Mouse (Mus musculus): ENCODE data around the gene Rnf5. TPM values are rescaled to one million over a fixed set of nuclear protein-coding genes. Genes with fewer than 3 reads are reported as not detected.

Rnf5 gene
- total RNA-seq, 2 experiments from 2014 or later = 70.7 to 71.5 TPM

DNA sequence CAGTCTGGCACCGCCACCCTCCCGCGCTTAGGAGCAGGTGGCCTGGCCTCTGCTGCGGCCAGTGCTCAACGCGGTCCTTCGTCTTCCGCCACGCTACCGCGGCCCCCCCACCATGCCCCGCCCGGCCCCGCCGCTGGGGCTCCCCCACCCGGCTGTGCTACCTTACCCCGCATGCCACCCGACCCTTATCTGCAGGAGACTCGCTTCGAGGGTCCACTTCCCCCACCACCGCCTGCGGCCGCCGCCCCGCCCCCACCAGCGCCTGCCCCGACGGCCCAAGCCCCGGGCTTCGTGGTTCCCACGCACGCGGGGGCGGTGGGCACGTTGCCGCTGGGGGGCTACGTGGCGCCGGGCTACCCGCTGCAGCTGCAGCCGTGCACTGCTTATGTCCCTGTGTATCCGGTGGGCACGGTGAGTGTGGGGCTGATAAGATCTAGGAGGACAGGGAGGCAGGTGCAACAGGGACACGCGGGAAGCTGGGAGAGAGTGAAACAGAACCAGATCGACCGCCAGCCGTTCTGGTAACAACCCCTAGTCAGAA, 27.3 kb upstream of the Rnf5 start:
- intact Hi-C loops (cut with DNase I) = no loop called here
- peak in 1 of 2 experiments; percentile 65 for DNase-seq (ENCODE audit: extremely low spot score in 1 of 2, low spot score in 2 of 2)

DNA sequence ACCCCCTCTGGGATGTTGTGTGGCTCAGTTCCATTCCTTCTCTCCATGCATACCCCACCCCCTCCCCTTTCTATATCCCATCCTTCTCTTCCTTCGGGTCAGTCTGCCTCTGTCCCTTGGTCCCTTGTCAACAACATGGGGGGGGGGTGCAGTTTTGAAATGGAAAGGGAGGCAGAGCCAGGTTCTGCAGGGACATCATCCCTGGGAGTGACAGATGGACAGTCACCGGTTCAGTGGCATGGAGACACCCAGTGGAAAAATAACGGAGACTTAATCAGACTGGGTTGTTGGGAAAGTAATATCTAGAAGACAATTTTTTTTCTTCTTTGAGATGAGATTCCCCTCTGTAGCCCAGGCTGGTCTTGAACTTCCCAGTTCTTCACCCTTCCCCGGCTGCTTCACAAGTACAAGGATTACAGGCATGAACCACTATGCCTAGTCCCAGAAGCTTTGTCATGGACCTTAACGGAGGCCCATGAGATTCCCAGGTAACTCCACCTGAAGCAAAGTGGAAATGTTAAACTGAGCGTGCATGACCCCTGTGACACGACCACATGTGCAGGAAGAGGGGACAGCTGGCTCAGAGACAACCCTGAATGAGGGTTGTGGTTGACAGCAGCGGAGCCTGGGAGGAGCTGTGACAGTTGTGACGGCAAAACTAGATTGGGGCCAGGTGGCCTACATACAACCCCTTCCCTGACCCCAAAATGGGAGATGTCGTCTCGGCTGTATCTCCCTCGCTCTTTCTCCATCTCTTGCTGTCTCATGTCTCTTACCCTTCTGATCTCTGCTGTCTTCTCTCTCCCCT, 26.5 kb upstream of the Rnf5 start:
- TF ChIP-seq CTCF (IDR thresholded peaks at IDR 0.05) = no peak
- intact Hi-C loops (cut with DNase I) = loop anchor here (10.0 kb wide), 1 partner anchor 615 kb away; the partner anchor contains the start of gene Ddx39b
- DNase-seq (ENCODE audit: extremely low spot score in 1 of 2, low spot score in 2 of 2) = no peak
- peak overlapping the region; percentile 68 for H3K4me3 ChIP-seq
- peak overlapping the region; percentile 97 for H3K27ac ChIP-seq

More for the DNA sequence above, 27.3 kb upstream of the Rnf5 start:
- peak overlapping the region; percentile 68 for H3K4me3 ChIP-seq
- no peak for TF ChIP-seq CTCF (IDR thresholded peaks at IDR 0.05)
- peak overlapping the region; percentile 97 for H3K27ac ChIP-seq

DNA sequence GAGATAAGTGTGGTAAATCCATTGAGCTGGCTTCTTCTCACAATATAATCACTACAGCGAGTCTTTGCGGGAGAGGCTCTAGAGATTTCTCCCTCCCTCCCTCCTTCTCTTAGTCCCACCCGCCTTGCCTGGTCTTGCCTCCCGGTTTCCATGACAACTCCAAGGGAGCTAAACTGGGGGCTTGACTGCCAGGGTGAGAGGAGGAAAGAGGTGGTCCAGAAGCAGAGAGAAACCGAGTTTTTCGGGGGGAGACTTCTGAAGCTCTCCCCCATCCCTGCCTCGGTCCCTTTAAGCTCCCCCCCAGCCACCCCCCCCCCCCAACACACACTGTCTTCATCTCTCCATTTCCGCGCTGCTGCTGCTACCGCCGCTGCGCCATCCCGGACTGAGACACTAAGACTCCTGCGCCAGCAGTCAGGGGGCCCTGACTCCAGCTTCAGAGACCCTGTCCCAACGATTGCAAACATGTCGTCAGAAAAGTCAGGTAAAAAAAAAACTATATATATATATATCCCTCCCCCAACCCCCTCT, 25.8 kb upstream of the Rnf5 start, which contains the start of gene Prrt1:
Prrt1 (plus strand) TSS at position 313 of the 531 bp plus-strand sequence.
- H3K4me3 ChIP-seq = peak within 1 kb of the TSS; percentile 68
- TF ChIP-seq CTCF (IDR thresholded peaks at IDR 0.05) = no peak
- peak; percentile 60 to 67 for DNase-seq (ENCODE audit: extremely low spot score in 1 of 2, low spot score in 2 of 2)
- intact Hi-C loops (cut with DNase I) = loop anchor here (10.0 kb wide), 1 partner anchor 616 kb away; the partner anchor contains the start of gene Ddx39b
- H3K27ac ChIP-seq = peak within 1 kb of the TSS; percentile 97

DNA sequence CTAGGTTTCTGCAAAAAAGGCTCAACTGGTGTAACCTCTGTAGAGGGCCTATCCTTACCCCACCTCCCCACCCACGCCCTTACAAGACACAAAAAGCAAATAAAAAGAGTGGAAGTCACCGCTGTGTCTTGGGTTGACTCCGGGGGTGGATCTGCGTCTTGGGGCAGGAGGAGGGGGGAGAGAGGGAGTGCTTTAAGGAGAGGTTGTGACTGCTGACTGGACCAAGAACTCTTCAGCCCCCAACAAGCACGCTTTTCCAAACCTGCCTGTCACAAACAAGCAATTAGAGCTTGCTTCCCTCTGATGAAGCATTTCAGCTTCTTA, 25.1 kb upstream of the Rnf5 start:
- H3K27ac ChIP-seq = peak overlapping the region; percentile 97
- DNase-seq (ENCODE audit: extremely low spot score in 1 of 2, low spot score in 2 of 2) = no peak
- intact Hi-C loops (cut with DNase I) = loop anchor here (10.0 kb wide), 1 partner anchor 616 kb away; the partner anchor contains the start of gene Ddx39b
- H3K4me3 ChIP-seq = peak overlapping the region; percentile 68
- TF ChIP-seq CTCF (IDR thresholded peaks at IDR 0.05) = no peak

DNA sequence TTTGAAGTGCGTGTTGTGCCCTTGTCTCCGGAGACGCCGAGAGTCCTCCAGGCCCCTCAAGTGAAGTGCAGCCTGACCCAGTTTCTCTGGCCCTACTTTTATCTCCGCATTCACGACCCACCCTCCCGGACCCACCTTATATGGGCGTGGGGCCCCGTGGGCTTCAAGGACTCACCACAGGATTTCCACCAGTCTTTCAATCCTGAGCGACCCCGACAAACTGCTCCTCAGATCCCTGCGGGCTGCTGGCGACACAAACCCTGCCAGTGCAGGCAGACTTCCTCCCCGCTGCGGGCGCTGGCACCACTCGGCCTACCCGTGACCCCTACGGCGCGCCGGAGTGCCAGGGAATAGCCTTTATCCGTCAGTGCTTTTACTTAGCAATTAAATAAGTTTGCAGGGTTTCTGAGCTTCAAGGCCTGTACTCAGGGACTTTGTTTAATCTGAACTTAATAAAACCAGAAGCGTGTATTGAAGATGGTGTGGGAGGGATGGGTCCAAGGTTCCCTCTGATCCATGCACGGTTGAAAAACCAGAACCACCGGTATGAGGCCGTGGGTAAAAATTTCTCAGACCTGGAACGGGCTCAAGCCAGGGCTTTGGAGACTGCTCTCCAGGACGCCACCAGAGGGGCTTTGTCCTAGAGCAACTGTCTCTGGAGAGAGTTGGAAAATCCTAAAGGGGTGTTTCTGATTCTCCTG, 24.6 kb upstream of the Rnf5 start, which contains the start of gene Ppt2:
Ppt2 (minus strand) TSS at position 568 of the 701 bp plus-strand sequence.
- intact Hi-C loops (cut with DNase I) = loop anchor here (1.0 to 10.0 kb wide), 2 partner anchors 16 to 617 kb away; partner anchors contain the start of genes Ddx39b and Fkbpl
- Histone ChIP-seq H3K4me3 (peak within 1 kb of the TSS; percentile 68), H3K27ac (peak within 1 kb of the TSS; percentile 97)
- peak; percentile 53 for DNase-seq (ENCODE audit: extremely low spot score in 1 of 2, low spot score in 2 of 2)
- TF ChIP-seq CTCF (IDR thresholded peaks at IDR 0.05) = no peak

DNA sequence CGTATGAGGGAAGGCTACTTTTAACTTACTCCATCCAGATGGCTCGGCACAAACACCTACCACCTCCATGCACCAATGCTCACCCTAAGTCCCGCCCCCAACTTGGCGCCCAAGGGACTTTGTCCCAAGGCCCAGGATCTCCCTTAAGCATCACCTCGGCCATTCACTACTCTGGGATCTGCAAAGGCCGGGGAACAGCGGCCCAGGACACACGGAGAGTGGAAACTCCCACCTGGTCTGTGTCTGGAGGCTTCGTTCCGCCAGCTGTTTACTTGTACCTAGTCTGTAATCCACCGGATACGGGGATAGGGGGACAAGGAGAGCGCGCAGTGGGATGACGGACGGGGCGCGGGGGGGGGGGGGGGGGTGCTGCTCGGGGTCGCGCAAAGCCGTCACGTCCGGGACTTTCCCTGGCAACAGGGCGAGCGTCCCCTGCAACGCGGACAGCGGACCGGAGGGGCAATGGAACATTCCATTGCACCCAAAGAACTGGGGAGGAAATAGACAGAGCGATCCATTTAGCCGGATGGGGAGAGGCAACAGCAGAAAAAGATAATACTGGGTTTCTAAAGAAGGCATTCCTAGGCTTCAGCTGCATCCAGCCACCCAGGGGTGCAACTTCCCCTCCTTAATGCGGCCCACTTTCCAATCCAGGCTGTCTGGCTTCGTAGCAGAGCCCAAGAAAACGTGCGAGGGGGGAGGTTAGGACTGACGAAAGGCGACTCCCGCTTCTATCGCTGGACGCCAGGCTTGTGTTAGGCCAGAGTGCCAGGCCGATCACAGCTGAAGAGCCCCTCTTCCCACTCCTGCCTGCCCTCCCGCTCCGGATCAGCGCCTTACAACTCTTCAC, 23.8 kb upstream of the Rnf5 start:
- Histone ChIP-seq H3K4me3 (peak overlapping the region; percentile 68), H3K27ac (peak overlapping the region; percentile 97)
- intact Hi-C loops (cut with DNase I) = loop anchor here (1.0 to 10.0 kb wide), 2 partner anchors 17 to 617 kb away; partner anchors contain the start of genes Ddx39b and Fkbpl
- TF ChIP-seq CTCF (IDR thresholded peaks at IDR 0.05) = no peak
- DNase-seq (ENCODE audit: extremely low spot score in 1 of 2, low spot score in 2 of 2) = peak; percentile 83 to 87

DNA sequence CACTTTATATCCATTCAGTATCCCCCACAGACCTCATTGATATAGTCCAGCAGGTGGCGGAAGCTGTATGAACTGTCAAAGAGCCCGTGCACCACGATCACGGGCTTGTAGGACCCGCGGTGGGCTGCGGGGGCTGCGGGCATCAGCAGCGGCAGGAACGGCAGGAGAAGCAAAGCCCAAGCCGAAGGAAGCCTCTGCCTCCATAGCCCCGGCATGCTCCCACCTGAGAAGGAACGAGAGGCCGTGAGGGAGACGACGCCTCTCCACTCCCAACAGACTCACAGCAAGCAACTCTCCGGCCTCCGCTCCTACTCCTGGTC, 23.2 kb upstream of the Rnf5 start:
- intact Hi-C loops (cut with DNase I) = loop anchor here (1.0 to 10.0 kb wide), 2 partner anchors 18 to 618 kb away; partner anchors contain the start of genes Ddx39b and Fkbpl
- peak; percentile 48 for TF ChIP-seq CTCF (IDR thresholded peaks at IDR 0.05)
- peak overlapping the region; percentile 68 for H3K4me3 ChIP-seq
- peak overlapping the region; percentile 97 for H3K27ac ChIP-seq
- no peak for DNase-seq (ENCODE audit: extremely low spot score in 1 of 2, low spot score in 2 of 2)

DNA sequence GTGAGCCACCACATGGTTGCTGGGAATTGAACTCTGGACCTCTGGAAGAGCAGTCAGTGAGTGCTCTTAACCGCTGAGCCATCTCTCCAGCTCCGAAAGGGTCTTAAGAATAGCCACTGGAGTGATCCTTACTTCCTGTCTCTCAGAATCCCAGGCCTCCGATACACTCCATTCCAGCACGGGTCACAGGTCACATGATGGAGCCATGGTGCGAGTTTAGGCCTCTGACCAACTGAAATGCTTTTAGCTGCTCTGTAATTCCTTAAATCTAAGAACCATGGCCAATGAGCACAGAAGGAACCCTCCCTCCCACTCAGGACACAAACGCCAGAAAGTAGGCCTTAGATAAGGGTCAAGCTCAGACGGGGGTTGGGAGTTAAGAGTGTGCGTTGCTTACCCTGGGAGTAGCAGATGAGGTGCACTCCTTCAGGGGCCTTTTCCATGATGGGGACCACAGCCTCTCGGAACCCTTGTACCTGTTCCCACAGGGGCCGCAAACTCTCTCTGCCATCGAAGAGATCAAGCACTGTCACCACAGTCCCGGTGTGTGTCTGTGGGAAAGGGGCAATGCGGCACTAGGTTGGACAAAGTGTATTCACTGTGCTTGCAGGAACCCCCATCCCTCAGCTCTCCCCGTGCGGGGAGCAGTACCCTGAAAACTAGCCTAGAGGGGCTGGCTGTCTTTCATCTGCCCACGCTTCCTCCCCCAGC, 22.7 kb upstream of the Rnf5 start:
- no peak for TF ChIP-seq CTCF (IDR thresholded peaks at IDR 0.05)
- DNase-seq (ENCODE audit: extremely low spot score in 1 of 2, low spot score in 2 of 2) = no peak
- Histone ChIP-seq H3K27ac (peak overlapping the region; percentile 97), H3K4me3 (peak overlapping the region; percentile 68)
- intact Hi-C loops (cut with DNase I) = loop anchor here (10.0 kb wide), 1 partner anchor 619 kb away; the partner anchor contains the start of gene Ddx39b

DNA sequence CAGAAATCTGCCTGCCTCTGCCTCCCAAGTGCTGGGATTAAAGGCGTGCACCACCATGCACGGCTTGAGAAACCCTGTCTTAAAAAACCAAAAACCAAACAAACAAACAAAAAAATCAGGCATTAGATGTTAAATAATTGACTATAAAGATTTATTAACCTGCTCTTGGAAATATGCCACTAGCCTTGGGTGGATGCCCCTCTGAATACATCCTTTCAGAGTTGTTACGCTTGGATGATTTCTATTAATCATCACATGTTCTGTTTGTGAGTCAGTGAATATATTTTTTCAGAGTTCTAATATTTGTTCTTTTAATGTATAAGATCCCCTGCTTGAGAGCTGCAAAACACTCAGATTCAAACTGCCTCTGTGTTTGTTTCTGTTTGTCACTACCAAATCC, 21.5 kb upstream of the Rnf5 start:
- TF ChIP-seq CTCF (IDR thresholded peaks at IDR 0.05) = no peak
- intact Hi-C loops (cut with DNase I) = loop anchor here (10.0 kb wide), 1 partner anchor 620 kb away; the partner anchor contains the start of gene Ddx39b

DNA sequence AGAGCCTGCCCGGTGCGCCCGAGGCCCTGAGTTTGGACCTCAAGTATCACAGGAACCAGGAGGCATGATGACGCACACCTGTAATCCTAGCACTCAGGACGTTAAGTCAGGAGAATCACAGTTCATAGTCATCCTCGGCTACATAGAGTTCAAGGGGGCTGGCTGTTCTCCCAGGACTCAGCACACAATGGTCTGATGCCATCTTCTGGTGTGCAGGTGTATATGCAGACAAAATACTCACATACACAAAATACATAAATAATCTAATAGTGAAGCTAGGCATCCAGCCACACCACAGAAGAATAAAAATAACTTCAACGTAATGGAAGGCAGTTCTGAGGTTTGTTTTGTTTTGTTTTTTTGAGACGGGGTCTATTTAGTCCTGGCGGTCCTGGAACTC, 19.7 kb upstream of the Rnf5 start:
- no peak overlapping the region for H3K4me3 ChIP-seq
- H3K27ac ChIP-seq = no peak overlapping the region
- intact Hi-C loops (cut with DNase I) = loop anchor here (10.0 kb wide), 1 partner anchor 622 kb away; the partner anchor contains the start of gene Ddx39b
- TF ChIP-seq CTCF (IDR thresholded peaks at IDR 0.05) = peak; percentile 38
- no peak for DNase-seq (ENCODE audit: extremely low spot score in 1 of 2, low spot score in 2 of 2)

More for the DNA sequence above, 21.5 kb upstream of the Rnf5 start:
- H3K4me3 ChIP-seq = no peak overlapping the region
- no peak overlapping the region for H3K27ac ChIP-seq
- no peak for DNase-seq (ENCODE audit: extremely low spot score in 1 of 2, low spot score in 2 of 2)
